Mouse (Mus musculus): ENCODE data around the gene Ppp1r13b. TPM values are rescaled to one million over a fixed set of nuclear protein-coding genes. Genes with fewer than 3 reads are reported as not detected.
"Not testable (repeated sequence)": the region's sequence is repeated elsewhere in the genome, so short reads cannot be mapped to it uniquely, and the experiment has no call there.

The Ppp1r13b gene
- 17.7 and 18.3 TPM in 2 replicates for polyA plus RNA-seq (2016; fragmentation: Nextera tagmentation; extraction: Ambion mirVana)

DNA sequence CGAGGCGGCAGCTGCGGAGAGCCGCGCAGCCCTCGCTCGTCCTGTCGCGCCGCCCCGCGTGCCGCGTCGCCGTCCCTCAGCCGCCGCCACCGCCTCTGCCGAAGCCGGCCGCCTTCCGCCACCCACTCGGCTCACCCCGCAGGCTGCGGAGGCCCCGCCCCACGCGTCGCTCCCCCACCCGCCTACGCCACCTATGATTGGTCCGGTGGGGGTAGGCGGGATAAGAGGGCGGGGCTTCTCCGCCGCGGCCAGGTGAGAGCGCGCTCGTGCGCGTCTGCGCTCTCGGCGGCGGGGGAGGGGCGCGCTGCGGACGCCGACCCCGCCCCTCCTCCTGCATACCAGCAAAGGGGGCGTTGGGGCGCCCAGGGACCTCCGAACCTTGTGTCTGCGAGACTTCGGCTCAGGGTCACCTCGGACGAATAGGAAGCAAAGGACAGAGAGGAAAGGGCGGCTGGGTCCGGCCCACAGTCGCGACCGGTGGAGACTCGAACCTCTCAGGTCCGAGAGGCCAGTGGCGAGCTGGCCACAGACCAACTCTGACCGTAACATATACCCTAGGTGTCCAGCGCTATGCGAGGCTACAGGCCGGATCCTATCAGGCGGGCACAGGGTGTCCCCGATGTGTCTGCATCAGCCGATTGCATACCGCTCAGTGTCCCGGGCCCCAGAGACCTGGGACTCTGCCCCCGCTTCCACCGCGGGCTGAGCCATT, at the start of gene Ppp1r13b:
Gene Ppp1r13b (minus strand): TSS at position 141 of the 712 bp plus-strand sequence.
- Histone ChIP-seq H3K36me3 (no peaks in the 10 kb centered on the region), H3K4me3 (peak within 1 kb of the TSS; percentile 82), H3K9me3 (no peaks in the 10 kb centered on the region), H3K9ac (peak within 1 kb of the TSS; percentile 80), H3K27me3 (replicated peaks) (peaks cover 36% of the 10 kb centered on the region), H3K4me1 (peaks cover 12% of the 10 kb centered on the region), H3K27ac (peak within 1 kb of the TSS; percentile 84), H3K4me2 (replicated peaks) (peak within 1 kb of the TSS; percentile 92)
- WGBS: under 1% methylated on average over 77 of the region's 80 CpGs
- ATAC-seq (ENCODE audit: low FRiP score, low read depth): peak; percentile 95

DNA sequence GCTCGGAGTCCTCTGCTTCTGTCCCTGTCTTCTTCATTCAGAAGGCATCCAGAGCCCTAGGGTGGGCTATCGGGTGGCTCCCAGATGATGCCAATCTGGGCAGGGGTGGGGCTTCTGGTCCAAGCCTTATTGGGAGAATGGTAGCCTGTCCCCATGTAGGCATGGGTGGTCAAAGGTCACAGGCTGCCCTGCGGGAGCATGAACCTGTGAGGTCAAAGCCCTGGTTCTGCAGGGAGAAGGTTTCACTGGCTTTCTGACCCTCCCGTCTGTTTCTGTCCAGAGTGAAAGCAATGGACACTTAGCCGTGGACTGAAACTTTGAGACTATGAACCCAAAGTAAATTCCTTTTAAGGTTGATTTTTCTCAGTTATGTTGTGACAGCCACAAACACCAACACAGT, 48.3 kb upstream of the Ppp1r13b start:
- ATAC-seq (ENCODE audit: low FRiP score, low read depth): no peak
- H3K4me1 ChIP-seq: no peaks in the 10 kb centered on the region
- WGBS: 87% methylated on average over 5 of the region's 5 CpGs
- H3K27ac ChIP-seq: no peak overlapping the region
- no peaks in the 10 kb centered on the region for H3K9me3 ChIP-seq
- H3K4me2 ChIP-seq (replicated peaks): no peak overlapping the region
- no peaks in the 10 kb centered on the region for H3K27me3 ChIP-seq (replicated peaks)
- no peak overlapping the region for H3K9ac ChIP-seq
- no peak overlapping the region for H3K4me3 ChIP-seq
- peaks cover 21% of the 10 kb centered on the region for H3K36me3 ChIP-seq

GRCm38 (mm10) chr12:111951701-111952100, 43.8 kb upstream of the Ppp1r13b start:
- no peak for ATAC-seq (ENCODE audit: low FRiP score, low read depth)
- H3K4me3 ChIP-seq: no peak overlapping the region
- H3K4me1 ChIP-seq: no peaks in the 10 kb centered on the region
- no peaks in the 10 kb centered on the region for H3K9me3 ChIP-seq
- no peak overlapping the region for H3K9ac ChIP-seq
- WGBS: 49% methylated on average over 5 of the region's 5 CpGs
- no peaks in the 10 kb centered on the region for H3K36me3 ChIP-seq
- H3K27me3 ChIP-seq (replicated peaks): no peaks in the 10 kb centered on the region
- no peak overlapping the region for H3K27ac ChIP-seq
- no peak overlapping the region for H3K4me2 ChIP-seq (replicated peaks)

GRCm38 (mm10) chr12:111950486-111950885, 42.6 kb upstream of the Ppp1r13b start:
- Histone ChIP-seq H3K4me2 (replicated peaks) (no peak overlapping the region), H3K9me3 (no peaks in the 10 kb centered on the region), H3K9ac (no peak overlapping the region), H3K27ac (no peak overlapping the region), H3K36me3 (no peaks in the 10 kb centered on the region), H3K27me3 (replicated peaks) (no peaks in the 10 kb centered on the region), H3K4me3 (no peak overlapping the region), H3K4me1 (no peaks in the 10 kb centered on the region)
- no peak for ATAC-seq (ENCODE audit: low FRiP score, low read depth)
- WGBS: 81% methylated on average over 5 of the region's 5 CpGs

DNA sequence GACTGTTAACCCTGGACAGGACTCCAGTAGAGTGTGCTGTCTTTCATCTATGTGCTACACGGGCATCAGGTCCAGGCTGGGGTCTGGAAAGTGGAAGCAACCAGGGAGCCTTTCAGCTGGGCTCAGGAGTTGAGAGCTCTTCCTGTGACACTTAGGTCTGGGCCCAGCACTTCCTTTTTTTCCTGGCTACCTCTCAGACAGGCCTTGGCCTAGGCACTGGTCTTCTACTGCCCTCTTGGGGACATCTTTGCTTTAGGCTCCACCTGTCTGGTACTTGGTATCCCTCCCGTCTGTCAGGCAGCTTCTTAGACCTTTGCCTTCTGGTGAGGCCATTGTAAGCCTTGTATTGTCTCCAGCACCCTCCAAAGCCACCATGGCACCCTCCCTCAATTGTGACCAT, 38.8 kb upstream of the Ppp1r13b start:
- Histone ChIP-seq H3K4me2 (replicated peaks) (no peak overlapping the region), H3K9me3 (no peaks in the 10 kb centered on the region), H3K4me1 (no peaks in the 10 kb centered on the region), H3K36me3 (no peaks in the 10 kb centered on the region), H3K9ac (no peak overlapping the region), H3K27me3 (replicated peaks) (no peaks in the 10 kb centered on the region), H3K27ac (no peak overlapping the region), H3K4me3 (no peak overlapping the region)
- WGBS: 58% methylated on average over 2 of the region's 2 CpGs
- no peak for ATAC-seq (ENCODE audit: low FRiP score, low read depth)

DNA sequence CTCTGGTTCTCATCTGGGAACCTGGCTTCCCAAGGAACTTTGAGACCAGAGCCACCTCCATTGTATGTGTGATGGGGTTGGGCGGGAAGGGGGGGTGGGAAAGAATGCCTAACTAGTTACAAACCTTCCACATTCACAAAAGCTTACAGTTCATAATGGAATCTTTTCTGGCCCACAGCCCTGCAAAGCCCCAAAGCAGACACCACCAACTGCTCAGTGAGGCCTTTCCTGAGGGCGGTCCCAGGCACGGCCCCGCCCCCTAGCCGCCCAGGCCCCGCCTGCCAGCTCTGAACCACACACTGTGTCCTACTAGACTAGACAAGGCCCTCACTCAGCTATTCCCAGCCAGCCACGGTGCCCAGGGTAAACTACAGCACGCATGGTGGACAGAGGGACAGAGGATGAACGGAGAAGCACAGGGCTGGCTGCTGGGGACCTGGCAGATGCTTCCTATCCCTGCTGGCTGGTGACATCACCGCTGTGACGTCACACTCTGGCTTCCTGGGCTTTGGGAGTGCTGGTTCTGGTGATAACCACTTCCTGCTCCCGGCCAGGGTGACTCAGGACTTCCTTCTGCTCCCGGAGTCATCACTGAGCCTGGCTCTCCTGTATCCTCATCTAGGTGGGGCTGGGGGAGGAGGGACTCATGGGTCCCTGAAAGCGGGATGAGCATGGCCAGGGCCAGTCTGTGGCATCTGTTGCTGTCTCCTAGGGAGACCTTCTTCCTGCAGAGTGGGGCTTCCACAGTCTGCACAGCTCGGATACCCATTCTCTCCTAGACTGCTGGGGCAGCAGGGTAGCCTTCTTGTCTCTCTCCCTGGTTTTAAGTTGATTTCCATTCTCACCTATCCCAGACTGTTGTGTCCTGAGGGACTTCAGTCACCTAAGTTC, 38.1 kb upstream of the Ppp1r13b start:
- 0 out of 2 replicates have a peak overlapping the region, but pooled peaks have one; percentile 20 for H3K27ac ChIP-seq
- not testable (repeated sequence) for H3K4me1 ChIP-seq; H3K4me2 ChIP-seq (replicated peaks); H3K9ac ChIP-seq; H3K36me3 ChIP-seq; H3K9me3 ChIP-seq; H3K27me3 ChIP-seq (replicated peaks); H3K4me3 ChIP-seq
- WGBS: 67% methylated on average over 12 of the region's 15 CpGs
- ATAC-seq (ENCODE audit: low FRiP score, low read depth): peak; percentile 56; the same call in 1 of the 2 replicates

DNA sequence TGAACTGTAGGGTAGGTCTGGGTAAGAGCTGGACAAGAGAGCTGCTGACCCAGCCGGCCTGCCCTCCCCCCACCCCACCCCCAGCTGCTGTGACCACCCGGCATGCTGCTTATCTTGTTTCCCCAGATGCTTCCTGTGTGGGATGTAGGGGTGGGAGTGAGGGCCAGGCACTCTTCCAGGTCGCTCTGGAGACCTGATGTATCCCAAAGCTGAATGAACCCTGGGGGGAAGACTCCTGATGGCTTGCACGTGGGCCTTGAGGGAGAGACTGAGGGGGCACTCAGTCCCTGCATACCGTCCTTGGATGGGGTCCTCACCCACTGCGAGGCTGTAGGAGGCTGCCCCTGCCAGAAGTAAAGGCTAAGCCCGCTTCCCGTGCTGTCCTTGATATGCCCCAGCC, 37.2 kb upstream of the Ppp1r13b start:
- no peak overlapping the region for H3K9ac ChIP-seq
- WGBS: 64% methylated on average over 8 of the region's 8 CpGs
- H3K4me1 ChIP-seq: no peaks in the 10 kb centered on the region
- H3K4me2 ChIP-seq (replicated peaks): no peak overlapping the region
- H3K27me3 ChIP-seq (replicated peaks): no peaks in the 10 kb centered on the region
- 0 out of 2 replicates have a peak overlapping the region, but pooled peaks have one; percentile 20 for H3K27ac ChIP-seq
- H3K4me3 ChIP-seq: no peak overlapping the region
- H3K36me3 ChIP-seq: no peaks in the 10 kb centered on the region
- no peaks in the 10 kb centered on the region for H3K9me3 ChIP-seq
- no peak for ATAC-seq (ENCODE audit: low FRiP score, low read depth)

GRCm38 (mm10) chr12:111944065-111944987, 36.4 kb upstream of the Ppp1r13b start:
- WGBS: 80% methylated on average over 17 of the region's 20 CpGs
- H3K27ac ChIP-seq; H3K9me3 ChIP-seq; H3K4me1 ChIP-seq; H3K27me3 ChIP-seq (replicated peaks); H3K9ac ChIP-seq; H3K4me3 ChIP-seq; H3K36me3 ChIP-seq; H3K4me2 ChIP-seq (replicated peaks): not testable (repeated sequence)
- peak; percentile 32; the same call in 1 of the 2 replicates for ATAC-seq (ENCODE audit: low FRiP score, low read depth)

DNA sequence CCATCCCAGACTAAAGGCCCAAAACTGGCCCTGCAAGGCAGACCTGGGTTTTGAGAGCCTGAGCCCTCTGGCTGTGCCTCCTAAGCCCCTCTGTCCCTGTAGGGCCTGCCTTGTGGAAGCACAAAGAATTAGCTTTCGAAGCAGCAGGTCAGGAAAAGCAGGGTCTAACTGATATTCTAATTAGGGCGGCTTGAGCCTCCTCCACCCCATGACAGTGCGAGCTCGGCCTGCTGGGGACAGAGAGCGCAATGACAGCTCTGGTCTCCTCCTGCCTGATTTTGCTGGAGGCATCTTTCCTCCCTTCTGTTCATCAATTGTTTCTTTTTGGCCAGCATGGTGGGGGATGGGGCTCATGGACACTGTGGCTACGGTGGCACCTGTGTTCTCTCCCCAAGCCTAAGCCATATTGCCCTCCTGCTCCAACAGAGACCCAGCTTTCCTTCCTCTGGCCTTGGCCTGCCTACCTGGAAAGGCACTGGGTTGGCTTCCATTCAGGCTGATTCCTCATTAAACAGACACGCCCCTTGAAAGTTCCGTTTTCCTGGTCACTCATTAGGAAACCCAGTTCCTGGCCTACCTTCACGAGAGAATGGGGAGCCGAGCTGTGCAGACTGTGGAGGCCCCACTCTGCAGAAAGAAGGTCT, 35.6 kb upstream of the Ppp1r13b start:
- Histone ChIP-seq H3K27me3 (replicated peaks) (no peaks in the 10 kb centered on the region), H3K4me1 (no peaks in the 10 kb centered on the region), H3K9ac (no peak overlapping the region), H3K4me2 (replicated peaks) (no peak overlapping the region), H3K4me3 (no peak overlapping the region), H3K36me3 (no peaks in the 10 kb centered on the region), H3K27ac (no peak overlapping the region), H3K9me3 (no peaks in the 10 kb centered on the region)
- ATAC-seq (ENCODE audit: low FRiP score, low read depth): no peak
- 76% methylated on average over 10 of the region's 10 CpGs for WGBS

- no peak overlapping the region for H3K4me3 ChIP-seq
- 68% methylated on average over 1 of the region's 1 CpGs for WGBS
- no peaks in the 10 kb centered on the region for H3K36me3 ChIP-seq
- H3K4me1 ChIP-seq: peaks cover 6% of the 10 kb centered on the region
- no peaks in the 10 kb centered on the region for H3K9me3 ChIP-seq
- ATAC-seq (ENCODE audit: low FRiP score, low read depth): no peak
- H3K4me2 ChIP-seq (replicated peaks): no peak overlapping the region
- no peaks in the 10 kb centered on the region for H3K27me3 ChIP-seq (replicated peaks)
- no peak overlapping the region for H3K9ac ChIP-seq
- no peak overlapping the region for H3K27ac ChIP-seq
These were observed 30.8 kb upstream of the Ppp1r13b start for GRCm38 (mm10) chr12:111938623-111939177.
